Mouse (Mus musculus): ENCODE measurements around the gene Gldn. TPM values are rescaled to one million over a fixed set of nuclear protein-coding genes. Genes with fewer than 3 reads are reported as not detected.

Gldn gene
- polyA plus RNA-seq (2016; fragmentation: Nextera tagmentation; extraction: Ambion mirVana) = 0.26 and 0.30 TPM in 2 replicates

- WGBS = 2% methylated on average over 61 of the region's 61 CpGs
- no peaks in the 10 kb centered on the region for H3K9me3 ChIP-seq (replicated peaks)
- H3K4me1 ChIP-seq = peaks cover 8% of the 10 kb centered on the region; the same call in 1 of the 2 replicates
- ATAC-seq (ENCODE audit: low FRiP score) = peak; percentile 54
- H3K9ac ChIP-seq = peak within 1 kb of the TSS; percentile 61
- peak within 1 kb of the TSS; percentile 45 for H3K4me3 ChIP-seq
- no peaks in the 10 kb centered on the region for H3K36me3 ChIP-seq
- no peak within 1 kb of the TSS for H3K27ac ChIP-seq
- peaks cover 27% of the 10 kb centered on the region for H3K27me3 ChIP-seq
- H3K4me2 ChIP-seq (replicated peaks) = peak within 1 kb of the TSS; percentile 91
Observed at GRCm38 (mm10) chr9:54286331-54286987, at the start of gene Gldn. Gene Gldn, plus strand, starts transcription at chr9:54286486.

GRCm38 (mm10) chr9:54244869-54245665 lies 41.2 kb upstream of the Gldn start:
- 67% methylated on average over 3 of the region's 3 CpGs for WGBS
- H3K4me1 ChIP-seq = 0 out of 2 replicates have a peak, but pooled peaks cover 4% of the 10 kb centered on the region
- H3K27ac ChIP-seq = peak overlapping the region; percentile 53
- H3K4me2 ChIP-seq (replicated peaks) = no peak overlapping the region
- no peaks in the 10 kb centered on the region for H3K9me3 ChIP-seq (replicated peaks)
- H3K36me3 ChIP-seq = no peaks in the 10 kb centered on the region
- no peak overlapping the region for H3K9ac ChIP-seq
- H3K4me3 ChIP-seq = no peak overlapping the region
- H3K27me3 ChIP-seq = no peaks in the 10 kb centered on the region
- ATAC-seq (ENCODE audit: low FRiP score) = no peak

- no peak for ATAC-seq (ENCODE audit: low FRiP score)
- no peaks in the 10 kb centered on the region for H3K9me3 ChIP-seq (replicated peaks)
- no peaks in the 10 kb centered on the region for H3K4me1 ChIP-seq
- no peaks in the 10 kb centered on the region for H3K36me3 ChIP-seq
- no peak overlapping the region for H3K4me2 ChIP-seq (replicated peaks)
- no peak overlapping the region for H3K4me3 ChIP-seq
- H3K27ac ChIP-seq = no peak overlapping the region
- 49% methylated on average over 4 of the region's 4 CpGs for whole genome bisulfite sequencing
- no peak overlapping the region for H3K9ac ChIP-seq
- no peaks in the 10 kb centered on the region for H3K27me3 ChIP-seq
Observed at GRCm38 (mm10) chr9:54264754-54265153, 21.5 kb upstream of the Gldn start.

- H3K9me3 ChIP-seq (replicated peaks) = no peaks in the 10 kb centered on the region
- H3K27ac ChIP-seq = no peak within 1 kb of the TSS
- no peak within 1 kb of the TSS for H3K9ac ChIP-seq
- no peak for ATAC-seq (ENCODE audit: low FRiP score)
- no peaks in the 10 kb centered on the region for H3K27me3 ChIP-seq
- 81% methylated on average over 7 of the region's 7 CpGs for WGBS
- no peaks in the 10 kb centered on the region for H3K36me3 ChIP-seq
- no peaks in the 10 kb centered on the region for H3K4me1 ChIP-seq
- no peak within 1 kb of the TSS for H3K4me2 ChIP-seq (replicated peaks)
- H3K4me3 ChIP-seq = no peak within 1 kb of the TSS
Observed at GRCm38 (mm10) chr9:54268010-54268409, 18.3 kb upstream of the Gldn start, which contains the start of gene Cyp19a1. Gene Cyp19a1, minus strand, starts transcription at chr9:54268110.

GRCm38 (mm10) chr9:54269987-54270386 lies 16.3 kb upstream of the Gldn start:
- no peaks in the 10 kb centered on the region for H3K4me1 ChIP-seq
- no peaks in the 10 kb centered on the region for H3K9me3 ChIP-seq (replicated peaks)
- whole genome bisulfite sequencing = 84% methylated on average over 6 of the region's 6 CpGs
- H3K36me3 ChIP-seq = no peaks in the 10 kb centered on the region
- H3K4me3 ChIP-seq = no peak overlapping the region
- no peaks in the 10 kb centered on the region for H3K27me3 ChIP-seq
- no peak overlapping the region for H3K9ac ChIP-seq
- ATAC-seq (ENCODE audit: low FRiP score) = no peak
- no peak overlapping the region for H3K4me2 ChIP-seq (replicated peaks)
- H3K27ac ChIP-seq = no peak overlapping the region

- ATAC-seq (ENCODE audit: low FRiP score) = no peak
- Histone ChIP-seq H3K4me1 (no peaks in the 10 kb centered on the region), H3K9me3 (replicated peaks) (no peaks in the 10 kb centered on the region), H3K4me2 (replicated peaks) (no peak overlapping the region), H3K36me3 (no peaks in the 10 kb centered on the region), H3K4me3 (no peak overlapping the region), H3K27ac (no peak overlapping the region), H3K27me3 (no peaks in the 10 kb centered on the region), H3K9ac (no peak overlapping the region)
- WGBS = 50% methylated on average over 5 of the region's 5 CpGs
Observed at GRCm38 (mm10) chr9:54270889-54271288, 15.4 kb upstream of the Gldn start.

GRCm38 (mm10) chr9:54275283-54275682 lies 11.0 kb upstream of the Gldn start:
- H3K27me3 ChIP-seq = no peaks in the 10 kb centered on the region
- H3K27ac ChIP-seq = no peak overlapping the region
- no peak overlapping the region for H3K9ac ChIP-seq
- 93% methylated on average over 4 of the region's 4 CpGs for WGBS
- no peak for ATAC-seq (ENCODE audit: low FRiP score)
- no peak overlapping the region for H3K4me3 ChIP-seq
- H3K4me2 ChIP-seq (replicated peaks) = no peak overlapping the region
- H3K9me3 ChIP-seq (replicated peaks) = no peaks in the 10 kb centered on the region
- no peaks in the 10 kb centered on the region for H3K4me1 ChIP-seq
- no peaks in the 10 kb centered on the region for H3K36me3 ChIP-seq

- Histone ChIP-seq H3K4me2 (replicated peaks) (no peak overlapping the region), H3K27ac (no peak overlapping the region), H3K4me3 (no peak overlapping the region), H3K9me3 (replicated peaks) (no peaks in the 10 kb centered on the region), H3K36me3 (no peaks in the 10 kb centered on the region), H3K27me3 (no peaks in the 10 kb centered on the region), H3K9ac (no peak overlapping the region), H3K4me1 (no peaks in the 10 kb centered on the region)
- 85% methylated on average over 12 of the region's 12 CpGs for WGBS
- ATAC-seq (ENCODE audit: low FRiP score) = no peak
Observed at GRCm38 (mm10) chr9:54279046-54279589, 7.2 kb upstream of the Gldn start.

- peaks cover 27% of the 10 kb centered on the region for H3K27me3 ChIP-seq
- no peak for ATAC-seq (ENCODE audit: low FRiP score)
- no peaks in the 10 kb centered on the region for H3K9me3 ChIP-seq (replicated peaks)
- no peak overlapping the region for H3K4me2 ChIP-seq (replicated peaks)
- no peaks in the 10 kb centered on the region for H3K36me3 ChIP-seq
- peaks cover 8% of the 10 kb centered on the region; the same call in 1 of the 2 replicates for H3K4me1 ChIP-seq
- H3K27ac ChIP-seq = no peak overlapping the region
- no peak overlapping the region for H3K9ac ChIP-seq
- H3K4me3 ChIP-seq = no peak overlapping the region
- WGBS = 50% methylated on average over 5 of the region's 5 CpGs
Observed at GRCm38 (mm10) chr9:54287804-54288203, 1.5 kb downstream of the Gldn start.

- ATAC-seq (ENCODE audit: low FRiP score) = no peak
- no peak overlapping the region for H3K9ac ChIP-seq
- H3K4me3 ChIP-seq = no peak overlapping the region
- no peak overlapping the region for H3K27ac ChIP-seq
- WGBS = 79% methylated on average over 3 of the region's 3 CpGs
- H3K9me3 ChIP-seq (replicated peaks) = no peaks in the 10 kb centered on the region
- no peaks in the 10 kb centered on the region for H3K27me3 ChIP-seq
- no peaks in the 10 kb centered on the region for H3K36me3 ChIP-seq
- H3K4me1 ChIP-seq = no peaks in the 10 kb centered on the region
- H3K4me2 ChIP-seq (replicated peaks) = no peak overlapping the region
Observed at GRCm38 (mm10) chr9:54299389-54299788, 13.1 kb downstream of the Gldn start.

- Histone ChIP-seq H3K4me3 (no peak overlapping the region), H3K36me3 (no peaks in the 10 kb centered on the region), H3K9ac (no peak overlapping the region), H3K4me1 (no peaks in the 10 kb centered on the region), H3K4me2 (replicated peaks) (no peak overlapping the region), H3K9me3 (replicated peaks) (no peaks in the 10 kb centered on the region), H3K27ac (no peak overlapping the region), H3K27me3 (no peaks in the 10 kb centered on the region)
- no peak for ATAC-seq (ENCODE audit: low FRiP score)
Observed at GRCm38 (mm10) chr9:54299792-54300191, 13.5 kb downstream of the Gldn start.

- no peaks in the 10 kb centered on the region for H3K4me1 ChIP-seq
- H3K36me3 ChIP-seq = no peaks in the 10 kb centered on the region
- H3K27me3 ChIP-seq = no peaks in the 10 kb centered on the region
- H3K4me3 ChIP-seq = no peak overlapping the region
- no peak overlapping the region for H3K4me2 ChIP-seq (replicated peaks)
- no peak overlapping the region for H3K9ac ChIP-seq
- H3K27ac ChIP-seq = no peak overlapping the region
- H3K9me3 ChIP-seq (replicated peaks) = no peaks in the 10 kb centered on the region
- 88% methylated on average over 4 of the region's 4 CpGs for WGBS
- no peak for ATAC-seq (ENCODE audit: low FRiP score)
Observed at GRCm38 (mm10) chr9:54301255-54301654, 15.0 kb downstream of the Gldn start.
